Mouse (Mus musculus) testis, adult 2 months (tissue): ENCODE results near the gene Aym1.

Source experiments
- CTCF ChIP-seq: fragments of 200-500 bp; IDR thresholded peaks from 2 replicates; pipeline ENCODE4 v1.5.1; 2012; ENCODE audit warnings: low read depth, mild to moderate bottlenecking, inconsistent platforms, low read length, moderate library complexity; ENCODE audit not compliant: control insufficient read depth, insufficient read depth, insufficient replicate concordance
- POLR2A ChIP-seq: fragments of 200-500 bp; IDR thresholded peaks from 2 replicates; pipeline ENCODE4 v1.6.1; 2012; ENCODE audit warnings: low read depth, mild to moderate bottlenecking, inconsistent platforms, low read length, moderate library complexity; ENCODE audit not compliant: control insufficient read depth

GRCm38 (mm10) chr5:113393766-113394165, 36.7 kb downstream of the Aym1 start:
- TF ChIP-seq CTCF = no peak
- TF ChIP-seq POLR2A = no peak
